Mouse (Mus musculus) frontal cortex, postnatal 14 days (tissue): ENCODE measurements around the gene Tnrc6c.
A peak's percentile ranks its signal among the peaks of the same experiment; 100 is the strongest.

ENCODE experiments used
- DNase-seq, 2 experiments: peaks; one replicate each; pipeline ENCODE4 v3.0.0; 2022; ENCODE audit warnings: low spot score in 2 of 2

Tnrc6c gene

DNA sequence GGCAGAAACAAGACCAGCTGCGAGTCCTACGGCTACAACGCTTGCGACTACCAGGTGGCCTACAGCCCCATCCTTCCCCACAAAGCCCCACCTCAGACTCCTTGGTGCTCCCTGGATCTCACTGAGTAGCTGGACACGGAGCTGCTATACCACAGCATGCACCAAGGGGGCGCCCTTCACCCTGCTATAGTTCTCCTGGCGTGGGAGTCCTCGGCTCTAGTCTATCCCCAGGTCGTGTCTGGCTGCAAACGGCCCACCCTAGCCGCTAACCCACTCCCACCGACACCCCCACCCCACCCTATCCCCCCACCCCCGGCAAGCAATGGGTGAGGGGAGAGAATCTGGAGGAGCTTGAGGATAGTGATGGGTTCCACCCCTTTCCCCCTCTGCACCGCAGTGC is 136.2 kb downstream of the Tnrc6c start:
- DNase-seq: peak in 1 of 2 experiments; percentile 58

DNA sequence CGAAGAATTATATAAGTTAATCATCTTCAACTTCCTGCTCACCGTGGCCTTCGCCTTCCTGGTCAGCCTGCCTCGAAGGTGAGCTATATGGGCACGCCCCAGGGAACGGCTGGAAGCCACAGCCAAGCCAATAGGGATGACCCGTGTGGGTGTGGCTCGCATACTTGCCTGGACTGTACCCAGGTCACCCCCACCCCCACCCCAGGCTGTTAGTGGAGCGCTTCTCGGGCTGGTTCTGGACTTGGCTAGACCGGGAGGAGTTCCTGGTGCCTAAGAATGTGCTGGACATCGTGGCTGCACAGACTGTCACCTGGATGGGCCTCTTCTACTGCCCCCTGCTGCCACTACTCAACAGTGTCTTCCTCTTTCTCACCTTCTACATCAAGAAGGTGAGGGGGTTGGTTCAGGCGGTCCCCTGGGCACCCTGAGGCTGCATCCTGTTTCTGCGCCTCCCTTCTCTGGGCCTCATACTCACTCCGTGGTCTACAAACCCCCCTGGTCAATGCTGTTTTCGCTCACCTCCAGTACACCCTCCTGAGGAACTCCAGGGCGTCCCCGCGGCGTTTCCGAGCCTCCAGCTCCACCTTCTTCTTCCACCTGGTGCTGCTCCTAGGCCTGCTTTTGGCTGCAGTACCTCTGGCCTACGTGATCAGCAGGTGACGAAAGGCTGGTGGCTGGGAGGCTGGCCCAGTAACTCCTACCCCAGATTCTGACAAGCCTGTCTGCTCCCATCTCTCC is 136.8 kb downstream of the Tnrc6c start:
- no peak for DNase-seq

DNA sequence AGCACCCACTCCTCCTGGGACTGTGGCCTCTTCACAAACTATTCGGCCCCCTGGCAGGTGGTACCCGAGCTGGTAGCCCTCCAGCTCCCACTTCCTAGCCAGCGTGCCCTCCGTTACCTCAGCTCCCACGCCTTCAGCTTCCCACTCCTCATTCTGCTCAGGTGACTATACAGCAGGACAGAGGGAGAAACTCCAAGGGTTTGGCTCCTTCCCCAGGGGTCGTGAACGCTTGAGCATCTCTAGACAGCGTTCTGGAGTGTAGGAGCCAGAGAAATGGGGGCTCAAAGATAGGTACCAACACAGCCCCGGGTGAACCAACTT is 137.3 kb downstream of the Tnrc6c start:
- no peak for DNase-seq

DNA sequence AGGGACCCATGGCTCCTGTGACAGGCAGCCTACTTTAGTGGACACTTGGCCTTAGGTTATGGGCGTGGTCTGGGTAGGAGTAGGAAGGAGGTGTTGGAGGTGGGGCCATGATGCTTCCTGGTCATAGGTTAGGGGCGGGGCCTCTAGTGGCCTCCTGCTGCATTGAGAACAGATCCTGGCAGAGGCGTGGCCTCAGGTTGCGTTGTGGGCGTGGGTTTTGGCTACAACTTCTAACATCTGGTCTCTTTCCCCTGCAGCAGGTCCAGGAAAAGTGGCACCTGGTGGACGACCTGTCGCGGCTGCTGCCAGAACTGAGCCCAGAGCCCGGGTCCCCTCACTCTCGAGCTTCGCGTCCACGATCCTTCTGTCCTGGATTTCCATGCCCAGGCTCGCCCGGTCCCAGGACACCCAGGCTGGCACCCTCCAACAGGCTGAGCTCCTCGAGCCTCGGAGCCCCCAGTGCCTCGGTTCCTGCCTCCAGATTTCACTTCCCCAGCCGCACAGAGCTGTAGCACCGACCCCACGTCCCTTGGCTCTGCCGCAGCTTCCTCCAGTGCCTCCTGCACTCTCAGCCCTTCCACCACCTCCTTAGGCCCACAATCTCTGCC is 138.3 kb downstream of the Tnrc6c start:
- no peak for DNase-seq

DNA sequence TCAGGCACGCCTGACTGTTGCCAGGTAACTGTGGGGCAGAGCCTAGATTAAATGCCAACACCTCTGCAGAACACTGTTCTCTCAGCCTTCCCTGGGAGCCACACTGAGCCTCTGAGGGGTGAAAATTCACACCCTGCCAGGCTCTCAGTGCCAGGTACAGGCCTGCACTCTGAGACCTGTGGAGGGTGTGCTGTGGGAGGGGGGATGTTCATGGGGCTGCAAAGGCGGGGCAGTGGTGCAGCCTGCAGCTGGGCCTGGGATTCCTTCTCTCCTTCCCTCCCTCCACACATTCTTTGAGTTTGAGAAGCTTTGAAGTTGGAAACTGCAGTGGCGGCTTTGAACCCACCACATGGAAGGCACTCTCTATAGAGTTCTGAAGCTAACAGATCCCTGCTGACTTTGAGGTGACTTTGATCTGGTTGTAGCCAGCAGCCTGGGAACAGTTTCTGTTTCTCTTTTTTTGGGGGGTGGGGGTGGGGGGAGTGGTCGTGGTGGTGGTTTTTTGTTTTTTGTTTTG is 140.0 kb downstream of the Tnrc6c start:
- DNase-seq: no peak

DNA sequence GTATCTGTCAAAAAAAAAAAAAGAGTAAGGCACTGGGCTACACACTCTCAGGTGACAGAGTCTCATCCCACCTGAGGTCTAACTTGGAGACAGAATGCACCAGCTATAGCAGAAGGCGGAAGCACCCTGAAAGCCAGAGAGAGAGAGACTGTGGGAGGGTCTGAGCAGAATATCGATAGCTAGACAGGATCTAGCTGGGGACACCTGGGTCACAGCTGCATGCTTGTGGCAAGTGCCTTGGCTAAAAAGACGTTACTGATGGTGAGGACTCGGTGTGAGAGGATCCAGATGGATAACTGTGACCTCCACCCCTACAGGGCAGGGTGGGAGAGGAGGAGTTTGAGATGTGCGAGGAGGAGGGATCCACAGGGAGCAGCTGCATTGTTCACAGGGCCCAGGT is 142.9 kb downstream of the Tnrc6c start:
- DNase-seq: no peak

DNA sequence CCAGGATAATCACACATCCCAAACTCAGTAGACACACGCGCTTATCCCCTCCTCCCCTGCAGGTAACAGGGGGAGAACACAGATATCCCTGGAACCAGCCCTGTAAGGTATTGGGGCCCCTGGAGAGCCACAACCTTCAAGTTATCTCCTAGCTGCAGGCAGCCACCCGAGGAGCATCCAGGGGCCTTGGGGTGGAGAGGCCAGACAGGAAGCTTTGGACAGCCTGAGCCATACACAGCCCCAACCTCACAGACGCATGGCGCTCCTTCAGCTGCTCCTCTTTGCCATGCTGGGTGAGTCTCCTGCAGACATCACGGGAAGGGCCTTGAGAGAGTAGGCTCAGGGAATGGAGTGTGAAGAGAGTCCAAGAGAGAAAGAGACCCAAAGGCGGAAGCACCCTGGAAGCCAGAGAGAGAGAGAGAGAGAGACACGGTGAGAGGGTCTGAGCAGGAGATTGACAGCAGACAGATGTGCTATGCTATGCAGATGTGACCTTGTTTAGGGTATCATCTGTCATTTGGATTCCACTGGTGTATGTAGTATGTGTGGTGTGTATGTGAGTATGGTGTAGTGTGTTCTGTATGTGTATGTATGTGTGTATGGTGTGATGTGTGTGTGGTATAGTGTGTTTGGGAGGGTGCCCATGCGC is 143.5 kb downstream of the Tnrc6c start, which contains the start of gene 6030468B19Rik:
Gene 6030468B19Rik (plus strand): TSS at position 150 of the 649 bp plus-strand sequence.
- DNase-seq: no peak

DNA sequence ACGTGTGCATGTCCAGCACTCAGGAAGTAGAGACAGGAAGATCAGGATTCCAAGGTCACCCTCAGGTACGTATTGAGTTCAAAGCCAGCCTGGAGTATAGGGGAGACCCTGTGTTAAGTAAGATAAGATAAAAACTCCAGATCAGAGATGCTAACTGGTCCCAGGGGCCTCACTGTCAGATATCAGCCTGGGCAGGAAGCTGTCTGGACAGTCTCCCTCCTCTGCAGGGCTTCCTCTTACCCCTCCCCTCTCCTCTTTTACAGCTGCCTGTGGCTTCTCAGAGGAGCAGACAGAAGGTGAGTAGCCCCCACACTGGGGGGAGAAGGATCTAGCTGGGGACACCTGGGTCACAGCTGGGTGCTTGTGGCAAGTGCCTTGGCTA is 144.1 kb downstream of the Tnrc6c start:
- DNase-seq: no peak

DNA sequence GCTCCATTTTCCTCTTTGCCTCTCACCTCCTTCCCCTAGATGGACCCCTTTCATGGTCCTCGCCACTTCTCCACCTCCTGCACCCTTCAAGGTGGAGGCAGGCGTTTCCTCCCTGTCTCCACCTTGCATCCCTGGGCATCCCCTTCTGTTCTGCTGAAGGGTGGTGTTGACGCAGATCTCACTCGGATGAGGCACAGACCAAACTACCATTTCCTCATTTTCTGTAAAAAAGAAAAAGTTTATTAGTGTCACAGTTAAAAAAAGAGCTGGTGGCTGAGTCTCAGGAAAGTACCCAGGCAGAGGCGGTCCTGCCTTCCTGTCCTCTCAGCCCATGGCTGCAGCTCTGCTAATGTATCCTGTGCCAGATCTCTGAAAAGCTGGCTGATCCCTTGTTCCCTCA is 145.1 kb downstream of the Tnrc6c start:
- DNase-seq: no peak

DNA sequence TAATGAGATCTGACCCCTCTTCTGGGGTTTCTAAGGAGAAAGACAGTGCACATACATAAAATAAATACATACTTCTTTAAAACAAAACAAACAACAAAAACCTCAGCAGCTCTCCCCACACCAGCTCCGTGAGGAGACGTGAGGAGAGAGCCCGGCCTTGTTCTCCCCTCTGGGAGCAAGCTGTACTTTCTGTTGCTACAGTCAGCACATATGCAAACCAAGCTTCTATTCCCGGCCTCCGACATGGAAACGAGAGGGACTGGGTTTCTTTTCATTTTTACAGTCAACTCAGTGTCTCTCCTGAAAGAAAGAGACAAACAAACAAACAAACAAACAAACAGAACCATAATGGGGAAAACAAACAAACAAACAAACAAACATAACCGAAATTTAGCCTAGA is 145.9 kb downstream of the Tnrc6c start:
- no peak for DNase-seq

DNA sequence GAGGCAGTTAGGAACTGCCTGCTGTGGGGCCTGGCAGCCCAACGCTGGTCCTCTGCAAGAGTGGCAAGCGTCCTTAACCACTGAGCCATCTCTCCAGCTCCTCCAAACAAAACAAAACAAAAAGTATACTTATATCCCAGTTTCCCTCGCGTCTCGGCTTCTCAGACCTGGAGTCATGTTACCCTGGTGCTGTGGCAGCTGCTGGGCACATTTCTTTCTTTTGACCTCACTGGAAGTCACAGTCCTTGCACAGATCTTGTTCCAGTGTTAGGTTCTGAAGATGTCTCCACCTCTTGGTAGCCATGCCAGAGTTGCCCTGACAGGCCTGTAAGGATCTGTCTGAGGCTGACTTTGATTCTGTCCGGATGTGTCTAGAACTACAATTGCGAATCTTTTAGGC is 147.6 kb downstream of the Tnrc6c start:
- no peak for DNase-seq

DNA sequence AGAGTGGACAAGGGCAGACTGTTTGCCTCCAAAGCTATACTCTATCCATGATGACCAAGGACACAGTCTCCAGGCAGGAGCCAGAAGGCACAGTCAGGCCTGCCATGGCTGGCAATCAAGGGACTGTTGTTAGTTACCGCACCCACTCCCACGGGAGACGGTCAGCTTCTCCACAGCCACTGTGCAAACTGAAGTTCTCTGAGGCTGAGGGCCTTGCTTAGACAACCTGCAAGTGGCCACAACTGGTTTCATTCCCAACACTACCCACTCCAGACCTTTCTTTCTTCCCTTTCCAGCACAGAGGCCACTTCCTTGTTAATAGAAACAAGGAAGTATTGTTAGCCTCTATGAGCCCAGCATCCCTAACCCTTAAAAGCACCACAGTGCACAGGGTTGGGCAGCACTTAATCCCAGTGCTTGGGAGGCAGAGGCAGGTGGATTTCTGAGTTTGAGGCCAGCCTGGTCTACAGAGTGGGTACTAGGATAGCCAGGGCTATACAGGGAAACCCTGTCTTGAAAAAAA is 149.1 kb downstream of the Tnrc6c start:
- no peak for DNase-seq

DNA sequence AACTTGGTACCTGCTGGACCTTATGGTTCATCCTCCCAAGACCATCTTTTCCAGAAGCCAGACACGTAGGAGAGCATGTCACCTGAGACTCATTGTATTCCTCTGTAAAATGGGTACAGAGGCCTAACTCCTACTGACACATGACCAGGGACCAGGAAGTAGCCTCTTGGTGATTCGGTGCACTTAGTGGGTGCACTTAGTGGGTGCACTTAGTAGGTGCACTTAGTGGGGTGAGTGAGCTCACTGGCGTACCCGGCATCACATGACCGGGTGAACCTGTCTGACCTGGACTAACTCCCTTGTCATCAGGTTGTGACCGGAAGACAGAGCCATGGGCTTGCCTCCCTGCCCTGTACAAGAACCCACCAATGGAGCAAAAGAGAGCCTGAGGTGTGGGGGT is 152.7 kb downstream of the Tnrc6c start:
- no peak for DNase-seq

DNA sequence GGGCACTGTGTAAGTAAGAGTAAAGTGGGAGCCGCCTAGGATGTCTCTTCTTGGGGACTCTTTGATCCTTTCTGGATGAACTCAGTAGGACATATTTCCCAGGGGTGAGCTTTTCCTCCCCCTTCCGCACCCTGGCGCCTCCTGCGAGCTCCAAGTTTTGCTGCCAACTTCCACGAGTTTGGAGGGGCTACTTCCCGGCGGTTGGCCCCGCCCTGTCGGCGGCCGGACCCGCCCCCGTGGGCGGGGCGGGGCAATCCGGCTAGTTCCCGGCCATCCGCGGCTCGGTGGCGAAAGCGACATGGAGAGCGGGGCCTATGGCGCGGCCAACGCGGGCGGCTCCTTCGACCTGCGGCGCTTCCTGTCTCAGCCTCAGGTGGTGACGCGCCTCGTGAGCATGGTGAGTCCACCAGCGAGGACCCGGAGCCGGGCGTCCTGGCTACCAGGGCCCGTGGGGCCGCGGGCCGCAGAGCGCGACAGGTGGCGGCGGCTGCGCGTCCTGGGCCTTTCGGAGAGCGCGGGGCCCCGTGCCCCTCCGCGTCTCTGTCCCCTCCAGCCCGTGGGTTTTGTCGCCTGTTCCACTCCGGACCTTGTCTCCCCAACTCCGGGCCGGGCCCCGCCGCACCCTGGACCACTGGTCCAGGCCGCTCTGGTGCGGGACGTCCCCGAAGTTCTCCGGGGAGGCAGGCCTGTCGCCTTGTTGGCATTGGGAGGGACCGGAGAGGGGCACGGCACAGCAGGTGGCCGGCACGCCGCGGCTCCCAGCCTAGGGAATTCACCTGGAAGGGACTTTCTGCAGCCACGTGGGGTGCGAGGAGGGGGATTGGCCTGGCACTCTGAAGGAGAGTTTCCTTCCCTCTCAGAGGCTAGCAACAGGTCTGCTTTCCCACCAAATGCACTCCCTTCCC is 155.6 kb downstream of the Tnrc6c start, which contains the start of the genes Gm20708 and Syngr2:
Gene Gm20708 (plus strand): TSS at position 262 of the 905 bp plus-strand sequence.
Gene Syngr2 (plus strand): TSS at position 262 of the 905 bp plus-strand sequence.
- peak in 1 of 2 experiments; percentile 48 for DNase-seq

DNA sequence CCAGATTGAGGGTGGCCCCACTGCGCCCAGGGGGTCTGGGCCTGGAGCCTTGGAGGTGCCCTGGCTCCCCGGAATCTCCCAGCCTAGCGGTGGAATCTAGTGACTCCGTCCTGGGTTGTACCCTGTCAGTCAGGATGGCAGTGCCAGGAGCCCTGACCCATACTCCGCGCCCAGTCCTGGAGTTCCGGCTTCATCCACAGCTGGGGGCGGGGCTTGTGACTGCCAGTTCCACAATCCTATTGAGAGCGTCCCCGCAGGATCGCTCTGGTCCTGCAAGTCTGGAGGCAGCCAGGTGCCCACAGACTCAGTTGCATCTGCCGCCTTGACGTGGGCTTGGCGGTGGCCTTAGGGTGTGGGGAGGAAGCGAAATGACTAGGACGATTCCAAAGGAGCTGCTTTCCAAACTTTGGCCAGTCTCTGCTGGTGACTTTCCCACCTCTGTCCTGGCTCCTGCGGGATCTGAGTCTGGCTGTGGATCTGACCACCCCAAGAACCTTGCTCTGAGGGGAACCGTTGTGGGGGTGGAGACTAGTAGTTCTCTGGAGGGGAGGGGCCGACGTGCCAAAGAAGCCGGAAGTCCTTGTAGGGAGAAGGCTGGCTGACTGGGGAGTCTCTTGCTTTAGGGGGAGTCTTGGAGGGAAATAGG is 156.4 kb downstream of the Tnrc6c start:
- peak in 1 of 2 experiments; percentile 58 for DNase-seq
